Mouse (Mus musculus) thymus, adult 2 months (tissue): ENCODE data around the gene Cyp2c67. TPM values are rescaled to one million over a fixed set of nuclear protein-coding genes. Genes with fewer than 3 reads are reported as not detected.
"Not testable (repeated sequence)": the region's sequence is repeated elsewhere in the genome, so short reads cannot be mapped to it uniquely, and the experiment has no call there.

Source experiments
- DNase-seq: peaks from one replicate; pipeline ENCODE4 v3.0.0; 2021
- H3K27ac ChIP-seq: fragments of 200-500 bp; 2 replicates; pipeline ENCODE4 v1.5.1; 2012; ENCODE audit warnings: low read length, control low read depth; ENCODE audit not compliant: control insufficient read depth, insufficient read depth
- H3K27me3 ChIP-seq: fragments of 200-500 bp; 2 replicates; pipeline ENCODE4 v1.6.1; 2012; ENCODE audit warnings: mild to moderate bottlenecking, low read length, moderate library complexity, mixed read lengths; ENCODE audit not compliant: control insufficient read depth, insufficient read depth
- H3K36me3 ChIP-seq: fragments of 200-500 bp; 2 replicates; pipeline ENCODE4 v1.6.1; 2012; ENCODE audit warnings: mild to moderate bottlenecking, low read length, moderate library complexity; ENCODE audit not compliant: control insufficient read depth, insufficient read depth
- H3K4me1 ChIP-seq: fragments of 200-500 bp; replicated peaks from 2 replicates; pipeline ENCODE4 v1.6.1; 2012; ENCODE audit warnings: low read length; ENCODE audit not compliant: control insufficient read depth, insufficient read depth
- H3K4me3 ChIP-seq: fragments of 200-500 bp; 2 replicates; pipeline ENCODE4 v1.5.1; 2012; ENCODE audit warnings: mild to moderate bottlenecking, low read length, control low read depth, moderate library complexity; ENCODE audit not compliant: control insufficient read depth, insufficient read depth
- CTCF ChIP-seq: fragments of 200-500 bp; IDR thresholded peaks from 2 replicates; pipeline ENCODE4 v1.5.1; 2012; ENCODE audit warnings: mild to moderate bottlenecking, control low read depth, low read length, moderate library complexity, borderline replicate concordance; ENCODE audit not compliant: control insufficient read depth, poor library complexity, insufficient read depth; ENCODE audit errors: extremely low read depth
- POLR2A ChIP-seq: fragments of 200-500 bp; IDR thresholded peaks from 2 replicates; pipeline ENCODE4 v1.6.1; 2012; ENCODE audit warnings: mild to moderate bottlenecking, low read length, control low read depth, moderate library complexity; ENCODE audit not compliant: control insufficient read depth, poor library complexity, insufficient read depth; ENCODE audit errors: extremely low read depth
- WGBS: fragments of 180-500 bp; shearing (Covaris S2); methylation state at CpG from one replicate; pipeline ENCODE4 v1.1.7; 2018; 5-methylcytosine and 5-hydroxymethylcytosine counted together
- polyA plus RNA-seq: library from polyadenylated mRNA; depleted of rRNA; stranded (reverse); fragments of >200 nt; gene quantifications from 2 replicates; pipeline ENCODE4 v1.2.3, GENCODE M21; 2012; rRNA removed

Cyp2c67 gene
- polyA plus RNA-seq: 0.14 TPM in 1 of 2 replicates, not detected in the other

DNA sequence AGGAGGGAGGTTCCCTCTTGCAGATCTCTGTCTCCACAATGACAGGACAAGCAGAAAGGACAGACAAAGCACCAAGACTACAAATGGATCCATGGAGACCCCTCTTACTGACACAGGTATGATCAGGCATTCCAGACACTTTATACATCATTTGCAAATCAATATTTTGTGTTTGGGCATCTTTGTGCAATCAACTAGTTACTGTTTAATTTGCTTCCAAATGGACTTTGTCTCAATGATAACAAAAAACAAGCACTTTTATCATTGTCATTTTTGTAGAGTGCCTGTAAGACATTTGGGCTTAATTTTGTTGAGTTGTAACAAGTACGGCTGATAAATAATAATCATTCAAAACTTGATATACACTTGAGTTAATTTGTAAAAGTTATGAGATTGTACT is at the start of gene Cyp2c67:
TSS of gene Cyp2c67 (minus strand) at position 114 of the 400 bp plus-strand sequence.
- Histone ChIP-seq H3K27me3 (no peaks in the 10 kb centered on the region), H3K36me3 (no peaks in the 10 kb centered on the region), H3K27ac (no peak within 1 kb of the TSS), H3K4me1 (no peaks in the 10 kb centered on the region), H3K4me3 (no peak within 1 kb of the TSS)
- DNase-seq: no peak
- WGBS: 98% methylated on average over 1 of the region's 1 CpGs
- no peak for TF ChIP-seq CTCF
- no peak for TF ChIP-seq POLR2A

- H3K4me1 ChIP-seq, H3K4me3 ChIP-seq, DNase-seq, H3K27me3 ChIP-seq, H3K36me3 ChIP-seq, H3K27ac ChIP-seq: not testable (repeated sequence)
Measured at GRCm38 (mm10) chr19:39665650-39666049, 16.8 kb upstream of the Cyp2c67 start.

- 52% methylated on average over 1 of the region's 1 CpGs for WGBS
- Histone ChIP-seq H3K4me1 (no peaks in the 10 kb centered on the region), H3K4me3 (no peak overlapping the region), H3K36me3 (no peaks in the 10 kb centered on the region), H3K27me3 (no peaks in the 10 kb centered on the region), H3K27ac (no peak overlapping the region)
- no peak for DNase-seq
- TF ChIP-seq CTCF (no peak), POLR2A (no peak)
Measured at GRCm38 (mm10) chr19:39652381-39652780, 3.5 kb upstream of the Cyp2c67 start.

DNA sequence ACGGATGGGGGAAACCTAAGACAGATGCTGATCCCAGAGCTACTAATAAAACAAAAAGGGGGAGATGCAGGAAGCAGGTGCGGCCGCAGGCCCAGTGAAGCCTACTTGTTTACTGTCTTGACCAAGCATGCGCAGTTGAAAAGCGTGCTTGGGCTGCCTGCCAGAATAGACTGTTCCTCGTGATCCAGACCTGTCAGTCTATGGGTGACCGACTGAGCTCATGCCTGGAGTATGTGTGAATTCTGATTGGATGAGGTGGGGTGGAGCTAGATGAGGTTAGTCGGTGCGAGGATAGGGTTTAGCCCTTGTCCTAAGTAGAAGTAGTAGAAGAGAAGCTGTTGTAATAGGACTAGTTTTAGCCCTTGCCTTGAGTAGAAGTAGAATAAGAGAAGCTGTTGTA is 1.3 kb downstream of the Cyp2c67 start:
- DNase-seq: no peak
- Histone ChIP-seq H3K27ac (no peak overlapping the region), H3K4me3 (no peak overlapping the region), H3K27me3 (no peaks in the 10 kb centered on the region), H3K4me1 (no peaks in the 10 kb centered on the region), H3K36me3 (no peaks in the 10 kb centered on the region)
- 96% methylated on average over 9 of the region's 9 CpGs for WGBS
- TF ChIP-seq CTCF: no peak
- TF ChIP-seq POLR2A: no peak

DNA sequence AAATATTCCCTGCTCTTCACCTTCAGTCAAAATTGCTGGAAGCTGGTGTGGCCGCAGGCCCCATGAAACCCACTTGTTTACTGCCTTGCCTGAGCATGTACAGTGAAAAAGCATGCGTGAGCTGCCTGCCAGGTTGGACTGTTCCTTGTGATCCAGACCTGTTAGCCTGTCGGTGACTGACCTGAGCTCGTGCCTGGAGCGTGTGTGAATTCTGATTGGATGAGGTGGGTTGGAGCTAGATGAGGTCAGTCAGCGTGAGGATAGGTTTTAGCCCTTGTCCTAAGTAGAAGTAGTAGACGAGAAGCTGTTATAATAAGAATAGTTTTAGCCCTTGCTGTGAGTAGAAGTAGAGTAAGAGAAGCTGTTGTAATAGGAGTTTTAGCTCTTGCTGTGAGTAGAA is 4.3 kb downstream of the Cyp2c67 start:
- DNase-seq, H3K4me1 ChIP-seq, H3K27me3 ChIP-seq, H3K27ac ChIP-seq, H3K4me3 ChIP-seq, H3K36me3 ChIP-seq: not testable (repeated sequence)
- WGBS: 91% methylated on average over 7 of the region's 7 CpGs

Other genes with a start within 250 kb of the Cyp2c67 start
- gene Cyp2c38, start 186.0 kb downstream of the Cyp2c67 start, polyA plus RNA-seq: 0.04 TPM in 1 of 2 replicates, not detected in the other
- 0.07 and 0.23 TPM in 2 replicates for gene Cyp2c39, start 138.2 kb downstream of the Cyp2c67 start, polyA plus RNA-seq
- 0.36 TPM in 1 of 2 replicates, not detected in the other for gene Cyp2c68, start 92.0 kb upstream of the Cyp2c67 start, polyA plus RNA-seq
- gene Cyp2c40, start 163.8 kb upstream of the Cyp2c67 start, polyA plus RNA-seq: 0.70 TPM in 1 of 2 replicates, not detected in the other
- 0.43 TPM in 1 of 2 replicates, not detected in the other for gene Cyp2c69, start 237.7 kb upstream of the Cyp2c67 start, polyA plus RNA-seq